Mouse (Mus musculus) activated CD4-positive, CD25-positive, alpha-beta regulatory T cell (primary cell): ENCODE measurements around the gene Ctsa. TPM values are rescaled to one million over a fixed set of nuclear protein-coding genes. Genes with fewer than 3 reads are reported as not detected.

Experiments used
- polyA plus RNA-seq, 2 experiments: library from polyadenylated mRNA; unstranded; fragments of 100-300 nt; shearing (Covaris generic); gene quantifications; one replicate each; pipeline ENCODE4 v1.2.1; 2017

Ctsa gene
- 100 to 1,000 TPM; 220 to 295 TPM for polyA plus RNA-seq

GRCm38 (mm10) chr2:164832748-164833301 lies at the start of gene Ctsa:
Gene Ctsa, plus strand, starts transcription at chr2:164832873.

GRCm38 (mm10) chr2:164785481-164786387 lies 46.9 kb upstream of the Ctsa start, which contains the start of gene Snx21:
Gene Snx21, plus strand, starts transcription at chr2:164785823.

GRCm38 (mm10) chr2:164804533-164805331 lies 27.9 kb upstream of the Ctsa start, which contains the start of the genes Acot8 and Zswim3:
Gene Acot8, minus strand, starts transcription at chr2:164804882.
Gene Zswim3, plus strand, starts transcription at chr2:164805098.

GRCm38 (mm10) chr2:164822636-164823165 lies 10.0 kb upstream of the Ctsa start, which contains the start of gene Zswim1:
Gene Zswim1, plus strand, starts transcription at chr2:164822686.

GRCm38 (mm10) chr2:164828437-164828836 lies 4.2 kb upstream of the Ctsa start, which contains the start of gene Spata25:
Gene Spata25, minus strand, starts transcription at chr2:164828537.

GRCm38 (mm10) chr2:164833314-164833959 lies 764 bp downstream of the Ctsa start, which contains the start of gene Neurl2:
Gene Neurl2, minus strand, starts transcription at chr2:164833456.

GRCm38 (mm10) chr2:164857101-164857821 lies 24.6 kb downstream of the Ctsa start, which contains the start of gene Pltp:
Gene Pltp, minus strand, starts transcription at chr2:164857711.

GRCm38 (mm10) chr2:164879228-164879567 lies 46.5 kb downstream of the Ctsa start, which contains the start of gene Pcif1:
Gene Pcif1, plus strand, starts transcription at chr2:164879304.

Other genes with a start within 250 kb of the Ctsa start
- gene Wfdc6a, start 247.4 kb upstream of the Ctsa start, polyA plus RNA-seq: not detected
- not detected for gene Eppin, start 239.3 kb upstream of the Ctsa start, polyA plus RNA-seq
- under 1 TPM in 1 of 2 experiments, not detected in 1; 0.28 TPM for gene Wfdc6b, start 219.4 kb upstream of the Ctsa start, polyA plus RNA-seq
- gene Wfdc8, start 219.2 kb upstream of the Ctsa start, polyA plus RNA-seq: under 1 TPM in 1 of 2 experiments, not detected in 1; 0.12 TPM
- gene Wfdc16, start 194.1 kb upstream of the Ctsa start, polyA plus RNA-seq: not detected
- not detected for gene Wfdc10, start 176.8 kb upstream of the Ctsa start, polyA plus RNA-seq
- not detected for gene Wfdc9, start 176.3 kb upstream of the Ctsa start, polyA plus RNA-seq
- not detected for gene Wfdc11, start 158.8 kb upstream of the Ctsa start, polyA plus RNA-seq
- gene Wfdc13, start 147.8 kb upstream of the Ctsa start, polyA plus RNA-seq: not detected
- gene Spint4, start 134.4 kb upstream of the Ctsa start, polyA plus RNA-seq: not detected
- gene Spint5, start 117.6 kb upstream of the Ctsa start, polyA plus RNA-seq: not detected
- gene Wfdc3, start 86.9 kb upstream of the Ctsa start, polyA plus RNA-seq: under 1 TPM in 1 of 2 experiments, not detected in 1; 0.49 TPM
- 10 to 100 TPM; 64.6 to 68.8 TPM for gene Dnttip1, start 86.9 kb upstream of the Ctsa start, polyA plus RNA-seq
- 10 to 100 TPM; 20.3 to 34.2 TPM for gene Ube2c, start 63.0 kb upstream of the Ctsa start, polyA plus RNA-seq
- gene Tnnc2, start 52.9 kb upstream of the Ctsa start, polyA plus RNA-seq: not detected
- gene Snx21, start 47.0 kb upstream of the Ctsa start, polyA plus RNA-seq: 10 to 100 TPM in 1 of 2 experiments, 1 to 10 TPM in 1; 7.8 to 11.3 TPM
- gene Acot8, start 28.0 kb upstream of the Ctsa start, polyA plus RNA-seq: 10 to 100 TPM; 43.0 to 44.5 TPM
- 1 to 10 TPM; 4.5 to 9.6 TPM for gene Zswim3, start 27.8 kb upstream of the Ctsa start, polyA plus RNA-seq
- 10 to 100 TPM; 16.1 to 16.4 TPM for gene Zswim1, start 10.2 kb upstream of the Ctsa start, polyA plus RNA-seq
- gene Spata25, start 4.3 kb upstream of the Ctsa start, polyA plus RNA-seq: under 1 TPM in 1 of 2 experiments, not detected in 1; 0.67 TPM
- gene Neurl2, start 583 bp downstream of the Ctsa start, polyA plus RNA-seq: 1 to 10 TPM; 1.6 to 2.6 TPM
- 1 to 10 TPM; 2.9 to 7.1 TPM for gene Pltp, start 24.8 kb downstream of the Ctsa start, polyA plus RNA-seq
- 100 to 1,000 TPM; 130 to 134 TPM for gene Pcif1, start 46.4 kb downstream of the Ctsa start, polyA plus RNA-seq
- 10 to 100 TPM; 21.9 to 32.6 TPM for gene Zfp335, start 78.9 kb downstream of the Ctsa start, polyA plus RNA-seq
- gene Mmp9, start 107.9 kb downstream of the Ctsa start, polyA plus RNA-seq: 10 to 100 TPM in 1 of 2 experiments, 1 to 10 TPM in 1; 1.6 to 46.3 TPM
- gene Slc12a5, start 127.9 kb downstream of the Ctsa start, polyA plus RNA-seq: under 1 TPM; 0.25 to 0.57 TPM
- 10 to 100 TPM; 42.4 to 48.8 TPM for gene Ncoa5, start 202.0 kb downstream of the Ctsa start, polyA plus RNA-seq
- 1 to 10 TPM in 1 of 2 experiments, under 1 TPM in 1; 0.67 to 3.4 TPM for gene Cd40, start 222.8 kb downstream of the Ctsa start, polyA plus RNA-seq